Mouse (Mus musculus): ENCODE results near the gene Phf23.

GRCm38 (mm10) chr11:69976271-69976670 lies 19.3 kb upstream of the Phf23 start:
- TF ChIP-seq CTCF (IDR thresholded peaks at IDR 0.05; ENCODE audit: control insufficient read depth, insufficient read depth, insufficient read length) (no peak), USF1 (IDR thresholded peaks at IDR 0.05; ENCODE audit: low read depth) (no peak)
